Mouse (Mus musculus) midbrain, embryonic 16.5 days (tissue): ENCODE measurements at regions not wholly inside any gene's neighbourhood (a gene's known extent, or its start where the extent isn't known, plus 50 kb on each side); places are given as distances from the start of the nearest gene placed in this dataset.
"Not testable (repeated sequence)": the region's sequence is repeated elsewhere in the genome, so short reads cannot be mapped to it uniquely, and the experiment has no call there.

Experiments
- ATAC-seq: fragments of 200-750 bp; cut with Nextera tagmentation; 2 replicates; pipeline ENCODE4 v1.8.0; 2017; ENCODE audit warnings: moderate TSS enrichment
- H3K27ac ChIP-seq: fragments of 300-500 bp; sonication (generic); 2 replicates; pipeline ENCODE4 v1.5.1; 2014; ENCODE audit warnings: mild to moderate bottlenecking, low read length, mixed read lengths
- H3K27me3 ChIP-seq: fragments of 300-500 bp; sonication (generic); 2 replicates; pipeline ENCODE4 v1.6.1; 2014; ENCODE audit warnings: low read depth, low read length, mixed read lengths; ENCODE audit not compliant: control insufficient read depth, insufficient read depth
- H3K36me3 ChIP-seq: fragments of 300-500 bp; sonication (generic); 2 replicates; pipeline ENCODE4 v1.6.1; 2014; ENCODE audit warnings: mild to moderate bottlenecking, low read length, moderate library complexity, mixed read lengths; ENCODE audit not compliant: control insufficient read depth, insufficient read depth
- H3K4me1 ChIP-seq: fragments of 300-500 bp; sonication (generic); 2 replicates; pipeline ENCODE4 v1.6.1; 2014; ENCODE audit warnings: mild to moderate bottlenecking, low read length, mixed read lengths; ENCODE audit not compliant: control insufficient read depth, insufficient read depth
- H3K4me2 ChIP-seq: fragments of 300-500 bp; sonication (generic); 2 replicates; pipeline ENCODE4 v1.6.1; 2014; ENCODE audit warnings: mild to moderate bottlenecking, low read length, mixed read lengths
- H3K4me3 ChIP-seq: fragments of 300-500 bp; sonication (generic); 2 replicates; pipeline ENCODE4 v1.5.1; 2014; ENCODE audit warnings: low read depth, mild to moderate bottlenecking, low read length, moderate library complexity, mixed read lengths
- H3K9ac ChIP-seq: fragments of 300-500 bp; sonication (generic); 2 replicates; pipeline ENCODE4 v1.6.1; 2014; ENCODE audit warnings: low read depth, low read length, mixed read lengths
- H3K9me3 ChIP-seq: fragments of 300-500 bp; sonication (generic); replicated peaks from 2 replicates; pipeline ENCODE4 v1.6.1; 2014; ENCODE audit warnings: mild to moderate bottlenecking, low read length, mixed read lengths; ENCODE audit not compliant: control insufficient read depth, poor library complexity, severe bottlenecking
- WGBS: fragments of 180-500 bp; shearing (Covaris S2); extraction: QIAGEN DNeasy Blood & Tissue Kit; methylation state at CpG from one replicate; pipeline ENCODE4 v1.1.7; 2014; 5-methylcytosine and 5-hydroxymethylcytosine counted together

GRCm38 (mm10) chr10:69045275-69045674 is 106.0 kb upstream of the Rhobtb1 start:
- 54% methylated on average over 14 of the region's 14 CpGs for WGBS
- Histone ChIP-seq H3K27me3 (no peaks in the 10 kb centered on the region), H3K27ac (no peak overlapping the region), H3K36me3 (no peaks in the 10 kb centered on the region), H3K9ac (no peak overlapping the region), H3K4me2 (peak overlapping the region; percentile 28), H3K9me3 (no peaks in the 10 kb centered on the region), H3K4me1 (peaks cover 14% of the 10 kb centered on the region), H3K4me3 (no peak overlapping the region)
- no peak for ATAC-seq

- Histone ChIP-seq H3K27me3 (no peaks in the 10 kb centered on the region), H3K4me3 (no peak overlapping the region), H3K4me2 (no peak overlapping the region), H3K9me3 (no peaks in the 10 kb centered on the region), H3K4me1 (peaks cover 14% of the 10 kb centered on the region), H3K27ac (no peak overlapping the region), H3K9ac (no peak overlapping the region), H3K36me3 (no peaks in the 10 kb centered on the region)
- no peak for ATAC-seq
- WGBS = 29% methylated on average over 10 of the region's 10 CpGs
These were observed 105.2 kb upstream of the Rhobtb1 start for GRCm38 (mm10) chr10:69046008-69046555.

- no peaks in the 10 kb centered on the region for H3K36me3 ChIP-seq
- no peak for ATAC-seq
- H3K27ac ChIP-seq = no peak overlapping the region
- H3K9ac ChIP-seq = no peak overlapping the region
- H3K27me3 ChIP-seq = no peaks in the 10 kb centered on the region
- H3K4me1 ChIP-seq = no peaks in the 10 kb centered on the region
- WGBS = 80% methylated on average over 11 of the region's 11 CpGs
- H3K4me2 ChIP-seq = no peak overlapping the region
- H3K9me3 ChIP-seq = no peaks in the 10 kb centered on the region
- H3K4me3 ChIP-seq = no peak overlapping the region
These were observed 73.2 kb upstream of the Rhobtb1 start for GRCm38 (mm10) chr10:69078008-69078407.

- Histone ChIP-seq H3K9ac (no peak overlapping the region), H3K4me2 (no peak overlapping the region), H3K9me3 (no peaks in the 10 kb centered on the region), H3K36me3 (no peaks in the 10 kb centered on the region), H3K27me3 (no peaks in the 10 kb centered on the region), H3K27ac (no peak overlapping the region), H3K4me1 (no peaks in the 10 kb centered on the region), H3K4me3 (no peak overlapping the region)
- WGBS = 69% methylated on average over 1 of the region's 1 CpGs
- ATAC-seq = no peak
These were observed 65.0 kb upstream of the Rhobtb1 start for GRCm38 (mm10) chr10:69086184-69086583.

- Histone ChIP-seq H3K4me2 (no peak overlapping the region), H3K4me3 (no peak overlapping the region), H3K27me3 (no peaks in the 10 kb centered on the region), H3K9ac (no peak overlapping the region), H3K36me3 (no peaks in the 10 kb centered on the region), H3K27ac (no peak overlapping the region), H3K4me1 (no peaks in the 10 kb centered on the region), H3K9me3 (no peaks in the 10 kb centered on the region)
- no peak for ATAC-seq
- 72% methylated on average over 3 of the region's 3 CpGs for WGBS
These were observed 59.4 kb upstream of the Rhobtb1 start for GRCm38 (mm10) chr10:69091872-69092271.

- Histone ChIP-seq H3K4me2 (no peak overlapping the region), H3K9ac (no peak overlapping the region), H3K27me3 (no peaks in the 10 kb centered on the region), H3K9me3 (no peaks in the 10 kb centered on the region), H3K4me1 (no peaks in the 10 kb centered on the region; the same call in 1 of the 2 replicates), H3K36me3 (no peaks in the 10 kb centered on the region), H3K27ac (no peak overlapping the region), H3K4me3 (no peak overlapping the region)
- ATAC-seq = no peak
- WGBS = 90% methylated on average over 3 of the region's 3 CpGs
These were observed 51.2 kb upstream of the Rhobtb1 start for GRCm38 (mm10) chr10:69100021-69100420.

- not testable (repeated sequence) for H3K36me3 ChIP-seq, H3K27me3 ChIP-seq, H3K4me1 ChIP-seq, ATAC-seq, H3K4me3 ChIP-seq, H3K27ac ChIP-seq, H3K9ac ChIP-seq, H3K9me3 ChIP-seq, H3K4me2 ChIP-seq
- 82% methylated on average over 16 of the region's 16 CpGs for WGBS
These were observed 50.5 kb upstream of the Rhobtb1 start for GRCm38 (mm10) chr10:69100742-69101141.
